Mouse (Mus musculus) adrenal gland, postnatal 25 days (tissue): Measurements from ENCODE around the gene Adk. TPM values are rescaled to one million over a fixed set of nuclear protein-coding genes. Genes with fewer than 3 reads are reported as not detected.

Experiments used
- DNase-seq: peaks from one replicate; pipeline ENCODE4 v3.0.0; 2021; ENCODE audit warnings: mixed read lengths
- long read RNA-seq: library from polyadenylated mRNA; stranded (forward); transcript quantifications from one replicate; pipeline ENCODE4 v2.0.0, GENCODE M21; 2021
- total RNA-seq: library from RNA; stranded (reverse); gene quantifications from 2 replicates; pipeline ENCODE4 v1.2.3, GENCODE M21; 2021

Gene Adk
- total RNA-seq, result 108 and 122 TPM in 2 replicates
- long read RNA-seq, transcript Adk-207 (11 exons, 1,818 nt), result major isoform, 654 of 819 reads
- long read RNA-seq, transcript Adk-201 (11 exons, 1,782 nt), result minor isoform, 105 of 819 reads
- long read RNA-seq, partial matches to known transcripts, result 9 of 819 reads
- long read RNA-seq, other reads (novel, unspliced or antisense), result 49 of 819 reads

- peak; percentile 94 for DNase-seq
Observed at GRCm38 (mm10) chr14:21052112-21052780, at the start of gene Adk, which contains the start of gene Ap3m1. Gene Adk (plus strand): TSS chr14:21052574. Gene Ap3m1 (minus strand): TSS chr14:21052508.

- no peak for DNase-seq
Observed at GRCm38 (mm10) chr14:21013800-21014334, 38.5 kb upstream of the Adk start.

- no peak for DNase-seq
Observed at GRCm38 (mm10) chr14:21017871-21018270, 34.5 kb upstream of the Adk start.

- DNase-seq, result no peak
Observed at GRCm38 (mm10) chr14:21018977-21019376, 33.4 kb upstream of the Adk start.

- DNase-seq, result no peak
Observed at GRCm38 (mm10) chr14:21020435-21020834, 31.9 kb upstream of the Adk start.

- no peak for DNase-seq
Observed at GRCm38 (mm10) chr14:21027542-21027941, 24.8 kb upstream of the Adk start.

- DNase-seq, result no peak
Observed at GRCm38 (mm10) chr14:21029025-21029659, 23.2 kb upstream of the Adk start.

- no peak for DNase-seq
Observed at GRCm38 (mm10) chr14:21031783-21032511, 20.4 kb upstream of the Adk start.

GRCm38 (mm10) chr14:21034271-21034670 is 18.1 kb upstream of the Adk start:
- DNase-seq, result no peak

- no peak for DNase-seq
Observed at GRCm38 (mm10) chr14:21034791-21035190, 17.6 kb upstream of the Adk start.

GRCm38 (mm10) chr14:21039077-21039476 is 13.3 kb upstream of the Adk start:
- DNase-seq, result no peak

- DNase-seq, result no peak
Observed at GRCm38 (mm10) chr14:21039623-21040022, 12.8 kb upstream of the Adk start.

GRCm38 (mm10) chr14:21047840-21048239 is 4.5 kb upstream of the Adk start:
- no peak for DNase-seq

GRCm38 (mm10) chr14:21048879-21049278 is 3.5 kb upstream of the Adk start:
- peak; percentile 44 for DNase-seq

GRCm38 (mm10) chr14:21050734-21051133 is 1.6 kb upstream of the Adk start:
- DNase-seq, result no peak

- no peak for DNase-seq
Observed at GRCm38 (mm10) chr14:21051380-21052111, 828 bp upstream of the Adk start.

- DNase-seq, result peak; percentile 63
Observed at GRCm38 (mm10) chr14:21052781-21053130, 382 bp downstream of the Adk start.

- DNase-seq, result no peak
Observed at GRCm38 (mm10) chr14:21053151-21053550, 777 bp downstream of the Adk start.

GRCm38 (mm10) chr14:21053586-21053985 is 1.2 kb downstream of the Adk start:
- DNase-seq, result no peak

GRCm38 (mm10) chr14:21058972-21059371 is 6.6 kb downstream of the Adk start:
- DNase-seq, result no peak

GRCm38 (mm10) chr14:21062766-21063513 is 10.6 kb downstream of the Adk start:
- no peak for DNase-seq
